Mouse (Mus musculus): ENCODE measurements around the gene Sema4b.

Sema4b gene

DNA sequence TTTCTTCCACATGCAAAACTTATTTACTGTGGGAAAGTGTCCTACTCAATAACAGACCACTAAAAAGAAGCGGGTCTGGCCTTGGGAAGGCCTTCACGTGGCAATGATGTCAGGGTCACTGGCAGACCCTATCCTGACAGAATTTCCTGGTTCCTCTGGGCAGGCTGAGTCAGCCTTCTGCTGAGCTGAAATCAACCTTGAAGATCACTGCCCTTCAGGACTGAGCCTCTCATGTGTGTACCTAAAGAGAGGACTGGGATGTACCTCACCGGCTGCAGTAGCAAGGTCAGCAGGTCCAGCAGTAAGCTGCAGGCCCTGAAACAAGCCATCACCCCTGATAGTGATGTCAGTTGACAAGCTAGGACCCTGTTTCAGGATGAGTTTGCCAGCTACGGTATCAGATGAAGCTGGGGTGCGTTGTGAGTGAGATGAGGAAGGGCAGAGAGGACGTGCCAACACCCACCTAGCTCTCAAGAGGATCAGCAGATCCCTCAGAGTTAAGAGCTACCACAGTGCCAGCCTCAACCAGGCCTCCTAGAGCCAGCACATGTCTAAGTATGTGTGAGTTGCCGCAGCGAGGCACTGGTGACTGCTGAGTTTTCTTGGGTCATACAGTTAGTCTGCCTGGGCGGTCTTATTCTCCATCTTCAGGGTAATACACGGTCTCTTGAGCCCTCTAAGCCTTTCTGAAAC lies 8.5 kb upstream of the Sema4b start:
- no peak for DNase-seq

- no peak for DNase-seq
Measured at GRCm38 (mm10) chr7:80179327-80179726, 7.3 kb upstream of the Sema4b start.

- DNase-seq = no peak
Measured at GRCm38 (mm10) chr7:80179790-80180189, 6.9 kb upstream of the Sema4b start.

- no peak for DNase-seq
Measured at GRCm38 (mm10) chr7:80180202-80180601, 6.4 kb upstream of the Sema4b start.

GRCm38 (mm10) chr7:80181078-80181477 lies 5.6 kb upstream of the Sema4b start:
- no peak for DNase-seq

- no peak for DNase-seq
Measured at GRCm38 (mm10) chr7:80182139-80182538, 4.5 kb upstream of the Sema4b start.

- DNase-seq = no peak
Measured at GRCm38 (mm10) chr7:80183466-80183865, 3.2 kb upstream of the Sema4b start.

DNA sequence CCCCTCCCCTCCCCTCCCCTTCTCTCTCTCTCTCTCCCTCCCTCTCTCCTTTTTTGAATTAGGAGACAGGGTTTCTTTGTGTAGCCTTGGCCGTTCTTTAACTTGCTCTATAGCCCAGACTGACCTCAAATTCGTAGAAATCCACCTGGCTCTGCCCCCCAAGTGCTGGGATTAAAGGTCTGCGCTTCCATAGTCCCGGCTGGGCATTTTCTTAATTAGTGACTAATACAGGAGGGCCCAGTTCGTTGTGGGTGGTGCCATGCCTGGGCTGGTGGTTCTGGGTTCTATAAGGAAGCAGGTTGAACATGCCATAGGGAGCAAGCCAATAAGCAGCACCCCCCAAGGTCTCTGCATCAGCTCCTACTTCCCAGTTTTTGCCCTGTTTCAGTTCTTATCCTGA lies 2.7 kb upstream of the Sema4b start:
- no peak for DNase-seq

GRCm38 (mm10) chr7:80184551-80184950 lies 2.1 kb upstream of the Sema4b start:
- no peak for DNase-seq

DNA sequence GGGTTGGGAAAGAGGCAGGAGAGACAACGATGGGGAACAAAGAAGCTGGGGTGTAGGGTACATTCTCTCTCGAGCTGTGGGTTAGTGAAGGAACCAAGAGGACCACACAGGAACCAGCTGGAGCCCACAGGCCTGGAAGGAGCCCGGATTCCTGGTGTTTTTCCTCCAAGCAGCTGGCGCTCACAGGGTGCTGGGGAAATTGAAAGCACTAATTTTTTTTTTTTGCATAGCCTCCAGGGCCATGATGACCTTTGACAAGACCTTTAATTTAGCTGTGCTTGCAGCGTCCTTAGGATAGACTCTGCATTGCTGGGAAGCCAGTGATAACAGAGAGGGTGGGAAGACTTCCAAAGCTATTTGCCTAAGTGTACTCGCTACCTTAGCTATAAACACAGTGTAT lies 1.7 kb upstream of the Sema4b start:
- DNase-seq = no peak

GRCm38 (mm10) chr7:80186021-80186420 lies 620 bp upstream of the Sema4b start:
- peak; percentile 40 for DNase-seq

DNA sequence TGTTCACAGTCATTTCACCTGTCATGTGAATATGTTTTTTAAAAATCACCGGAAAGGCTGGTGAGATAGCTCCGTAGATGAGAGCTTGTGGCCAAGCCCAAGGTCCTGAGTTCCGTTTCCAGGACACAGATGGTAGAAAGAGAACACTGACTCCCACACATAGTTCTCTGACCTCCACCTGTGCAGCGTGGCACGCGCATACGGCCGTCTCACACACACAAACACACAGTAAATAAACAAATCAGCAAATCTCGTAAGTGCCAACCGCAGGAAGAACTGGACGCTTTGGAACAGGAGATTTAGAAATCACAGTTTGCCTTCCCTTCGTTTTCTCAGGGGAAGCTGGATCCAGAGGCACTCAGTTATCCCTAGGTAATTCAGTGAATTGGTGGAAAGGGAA lies 860 bp downstream of the Sema4b start:
- DNase-seq = peak; percentile 38

GRCm38 (mm10) chr7:80188579-80189125 lies 2.0 kb downstream of the Sema4b start:
- no peak for DNase-seq

DNA sequence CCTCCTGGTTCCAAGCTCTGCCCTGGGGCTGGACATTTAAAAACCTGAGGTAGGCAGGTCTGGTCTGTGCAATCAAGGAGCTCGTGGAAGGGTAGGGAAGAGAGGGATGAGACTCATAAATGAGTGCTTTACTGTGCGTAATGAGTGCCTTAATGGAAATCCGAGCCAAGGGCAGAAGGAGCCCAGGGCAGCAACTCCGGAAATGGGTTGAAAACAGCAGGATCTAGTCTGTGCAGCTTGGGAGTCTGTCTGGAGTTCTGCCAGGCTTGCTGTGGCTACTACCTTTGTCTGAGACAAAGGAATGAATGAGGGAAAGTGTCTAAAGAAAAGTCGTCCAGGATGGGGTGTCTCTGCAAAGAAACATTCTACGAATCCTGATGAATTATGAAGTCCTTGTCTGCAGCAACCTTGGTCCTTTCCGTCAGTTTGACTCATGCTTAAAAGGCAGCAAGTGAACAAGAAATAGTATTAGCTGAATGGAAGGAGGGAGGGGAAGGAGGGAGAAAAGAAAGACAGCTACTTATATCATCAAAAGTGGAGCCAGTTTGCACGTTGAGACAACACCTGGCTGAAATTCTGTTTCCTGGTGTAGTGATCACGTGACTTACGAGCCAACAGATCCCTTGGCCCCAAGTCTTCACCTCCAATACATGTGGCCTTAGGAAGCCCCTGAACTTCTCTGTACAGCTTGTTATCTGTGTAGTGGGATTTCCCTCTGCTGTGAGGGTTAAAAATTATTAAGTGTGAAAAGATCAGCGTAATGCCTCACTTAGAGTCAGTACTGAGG lies 2.7 kb downstream of the Sema4b start:
- DNase-seq = no peak

DNA sequence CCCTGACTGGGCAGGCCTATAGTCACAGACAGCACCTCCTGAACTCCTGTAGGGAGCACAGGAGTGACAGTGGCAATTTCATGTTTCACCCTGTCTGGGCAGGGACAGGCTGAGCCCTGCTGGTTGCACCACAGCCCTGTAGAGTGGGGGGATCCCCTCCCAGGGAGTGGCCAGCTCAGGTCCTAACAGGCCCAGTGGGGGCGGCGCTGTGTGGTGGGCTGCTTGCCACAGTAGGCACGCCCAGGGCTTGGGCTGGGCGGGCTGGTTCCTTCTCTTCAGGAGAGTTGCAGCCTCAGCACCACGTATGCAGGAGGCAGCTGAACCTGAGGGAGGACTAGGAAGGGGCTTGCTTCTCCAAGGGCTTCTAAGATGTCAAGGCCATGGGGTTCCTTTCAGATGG lies 4.8 kb downstream of the Sema4b start:
- DNase-seq = no peak

GRCm38 (mm10) chr7:80192226-80193061 lies 5.8 kb downstream of the Sema4b start:
- no peak for DNase-seq

DNA sequence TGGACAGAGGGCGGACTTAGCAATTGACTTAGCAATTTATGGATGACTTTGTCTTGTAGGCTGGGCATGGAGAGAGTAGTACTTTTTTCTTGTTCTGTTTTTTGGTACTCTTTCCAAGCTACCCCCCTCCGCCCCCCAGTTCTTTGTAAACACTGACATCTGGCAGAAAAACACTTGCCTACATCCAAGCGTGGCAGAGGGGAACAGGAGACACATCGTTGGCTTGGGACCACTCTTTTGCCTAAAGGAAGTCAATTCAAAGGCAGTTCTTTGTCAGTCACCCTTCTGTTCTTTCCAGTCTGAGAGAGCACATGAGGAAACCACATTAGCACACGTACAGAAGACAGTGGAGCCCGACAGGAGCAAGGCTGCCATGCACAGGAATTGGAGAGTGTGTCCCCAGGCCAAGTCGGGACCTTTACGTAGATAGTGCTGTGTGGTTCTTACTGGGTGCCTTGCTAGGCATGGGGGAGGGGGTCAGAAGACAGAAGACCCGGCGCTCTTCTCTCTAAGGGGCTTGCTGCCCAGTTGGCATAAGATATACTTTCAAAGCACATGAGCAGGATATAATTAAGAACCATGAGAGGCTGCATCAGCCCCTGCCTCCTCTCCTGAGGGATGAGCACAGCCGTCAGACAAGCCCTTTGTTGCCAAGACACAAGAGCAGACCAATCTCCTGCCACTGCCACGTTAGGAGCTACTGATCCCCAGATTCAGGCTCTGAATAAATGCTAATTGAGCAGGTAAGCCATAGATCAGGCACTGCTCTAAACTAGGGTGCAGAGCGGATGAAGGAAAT lies 7.5 kb downstream of the Sema4b start:
- DNase-seq = no peak

GRCm38 (mm10) chr7:80195146-80195545 lies 8.5 kb downstream of the Sema4b start:
- DNase-seq = no peak

DNA sequence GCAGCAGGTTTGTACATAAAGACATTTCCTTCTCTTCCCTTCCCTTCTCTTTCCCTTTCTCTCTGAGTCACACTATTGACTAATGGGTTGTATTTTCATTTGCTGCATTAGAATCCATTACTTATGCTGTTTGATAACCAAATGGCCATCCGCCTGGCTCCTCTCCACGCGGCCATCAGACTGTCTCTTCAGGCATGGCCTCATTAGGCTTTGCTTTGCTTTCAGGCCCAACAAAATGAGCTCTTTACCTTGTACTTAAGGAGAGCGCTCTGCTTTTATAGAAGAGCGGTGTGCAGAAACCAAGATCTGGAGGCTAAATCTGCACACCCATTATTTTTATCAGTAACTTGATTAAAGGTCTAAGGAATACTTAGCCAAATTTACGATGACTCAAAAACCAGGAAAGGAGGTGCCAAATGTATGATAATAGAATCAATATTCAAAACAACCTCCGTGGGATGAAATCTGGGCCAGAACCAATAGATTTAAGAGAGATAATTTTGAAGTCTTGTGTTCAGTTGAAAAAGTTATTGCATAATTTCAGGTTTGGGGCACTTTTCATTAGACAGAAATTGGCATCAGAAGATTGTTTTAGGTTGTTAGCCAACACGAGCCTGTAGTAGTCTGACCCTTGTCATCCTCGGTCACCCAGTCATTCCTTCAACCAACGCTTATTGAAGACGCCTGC lies 9.1 kb downstream of the Sema4b start:
- DNase-seq = no peak

GRCm38 (mm10) chr7:80197371-80197770 lies 10.7 kb downstream of the Sema4b start:
- DNase-seq = no peak

GRCm38 (mm10) chr7:80197941-80198778 lies 11.5 kb downstream of the Sema4b start:
- DNase-seq = peak; percentile 79

Data from cerebellum, adult 9-11 months (tissue).